Mouse (Mus musculus): ENCODE measurements around the gene Kat6b.
"Not testable (repeated sequence)": the region's sequence is repeated elsewhere in the genome, so short reads cannot be mapped to it uniquely, and the experiment has no call there.

The Kat6b gene

DNA sequence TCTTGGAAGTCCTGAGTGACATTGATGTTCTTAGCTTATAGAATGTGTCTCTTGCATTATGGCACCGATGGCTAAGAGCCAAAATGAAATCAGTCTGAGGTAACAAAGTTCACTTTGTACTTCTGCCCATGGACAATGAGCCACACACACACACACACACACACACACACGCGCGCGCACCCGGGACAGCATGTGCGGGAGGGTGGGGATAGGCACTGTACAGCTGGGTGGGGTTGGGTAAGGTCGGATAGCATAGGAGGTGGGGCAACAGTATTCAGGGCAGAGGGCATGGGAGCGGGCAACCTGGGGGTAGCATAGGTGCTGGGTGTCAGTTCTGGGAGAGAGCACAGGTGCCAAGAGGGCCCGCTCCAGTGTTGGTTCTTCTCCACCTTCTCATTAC, 3.5 kb downstream of the Kat6b start:
- no peak for DNase-seq (ENCODE audit: low read depth, low spot score)

DNA sequence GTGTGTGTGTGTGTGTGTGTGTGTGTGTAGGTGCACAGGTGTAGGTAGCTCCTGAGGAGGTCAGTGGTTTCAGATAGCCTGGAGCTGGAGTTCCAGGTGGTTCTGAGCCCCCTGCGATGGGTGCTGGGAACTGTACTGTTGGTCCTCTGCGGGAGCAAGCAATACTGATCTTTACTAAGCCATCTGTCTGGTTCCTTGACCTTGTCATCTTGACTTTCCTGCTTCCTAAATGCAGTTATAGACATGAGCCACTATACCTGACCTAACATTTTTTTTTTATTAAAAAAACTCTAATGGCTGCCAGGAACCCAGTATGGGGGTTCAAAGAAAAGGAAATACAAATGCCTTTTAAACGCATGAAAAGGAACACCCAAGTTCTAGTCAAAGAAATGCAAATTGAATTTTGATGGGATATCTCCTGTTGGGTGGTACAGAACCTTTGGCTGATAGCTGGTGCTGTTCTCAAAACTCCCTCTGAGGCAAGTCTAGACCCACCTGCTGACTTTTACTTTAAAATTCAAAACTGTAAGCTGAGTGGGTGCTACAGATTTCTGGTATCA, 4.8 kb downstream of the Kat6b start:
- DNase-seq (ENCODE audit: low read depth, low spot score) = no peak

DNA sequence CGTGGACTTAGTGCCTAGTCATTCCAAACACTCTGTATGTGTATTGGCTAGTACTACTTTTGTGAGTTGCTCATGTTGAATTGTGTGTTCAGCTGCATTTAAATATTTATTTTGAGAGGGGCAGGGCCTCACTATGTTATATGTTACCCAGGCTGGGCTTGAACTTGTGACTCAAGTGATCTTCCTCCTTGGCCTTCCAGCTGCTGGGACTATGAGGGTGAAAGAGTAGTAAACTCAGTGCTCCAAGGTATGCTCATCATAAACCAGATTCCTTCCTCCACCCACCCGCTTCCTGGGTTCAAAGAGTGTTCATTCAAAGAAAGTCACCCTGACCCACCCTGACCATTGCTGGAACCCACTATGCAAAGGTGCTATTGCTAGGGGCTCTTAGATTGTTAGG, 5.9 kb downstream of the Kat6b start:
- not testable (repeated sequence) for DNase-seq (ENCODE audit: low read depth, low spot score)

DNA sequence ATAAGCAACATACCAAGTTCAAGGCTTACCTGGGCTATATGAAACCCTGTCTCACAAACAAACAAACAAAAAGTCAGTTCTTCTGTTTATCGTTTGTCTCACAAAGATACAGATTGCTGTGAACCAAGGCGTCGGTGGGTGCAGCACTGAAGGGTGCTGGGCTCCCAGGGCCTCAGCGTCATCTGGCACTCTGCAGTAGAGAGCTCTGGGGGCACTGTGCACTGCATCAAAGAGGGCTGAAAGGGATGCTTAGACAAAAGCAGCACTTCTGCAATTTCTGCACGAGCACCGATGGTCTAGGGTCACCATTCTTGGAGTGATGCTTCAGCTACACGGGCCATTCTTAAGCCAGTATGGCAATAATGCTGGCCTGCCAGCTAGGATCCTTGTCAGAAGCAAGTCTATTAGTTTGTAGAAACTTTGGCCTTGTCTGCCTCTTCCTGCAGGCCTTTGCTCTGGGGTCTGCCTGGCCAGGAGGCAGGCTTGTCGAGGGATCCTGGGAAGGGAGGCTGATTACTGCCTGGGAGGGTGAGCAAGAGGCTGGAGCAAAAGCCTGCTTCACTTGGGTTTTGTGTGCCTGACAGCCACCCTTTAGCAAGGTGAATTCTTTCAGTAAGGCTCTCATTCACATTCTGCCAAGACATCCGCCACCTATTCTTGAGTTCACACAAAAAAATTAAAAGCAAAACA, 7.3 kb downstream of the Kat6b start:
- DNase-seq (ENCODE audit: low read depth, low spot score) = not testable (repeated sequence)

DNA sequence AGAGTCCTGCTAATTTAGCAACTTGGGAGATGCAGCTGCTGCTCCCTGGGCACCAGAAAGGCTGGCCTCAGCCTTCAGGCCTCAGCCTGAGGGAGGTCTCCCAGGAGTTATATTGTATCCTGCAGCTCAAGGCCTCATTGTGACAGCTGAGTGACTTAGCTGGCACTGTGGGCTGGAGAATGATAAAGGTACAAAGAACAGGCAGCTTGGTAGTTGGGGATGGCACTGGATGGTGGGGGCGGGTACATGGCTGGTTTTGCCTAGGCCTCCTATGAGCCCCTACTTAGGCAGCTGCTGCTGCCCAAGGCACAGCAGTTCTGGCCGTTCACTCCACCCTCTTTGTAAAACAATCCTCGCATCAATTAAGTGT, 7.9 kb downstream of the Kat6b start:
- DNase-seq (ENCODE audit: low read depth, low spot score) = no peak

DNA sequence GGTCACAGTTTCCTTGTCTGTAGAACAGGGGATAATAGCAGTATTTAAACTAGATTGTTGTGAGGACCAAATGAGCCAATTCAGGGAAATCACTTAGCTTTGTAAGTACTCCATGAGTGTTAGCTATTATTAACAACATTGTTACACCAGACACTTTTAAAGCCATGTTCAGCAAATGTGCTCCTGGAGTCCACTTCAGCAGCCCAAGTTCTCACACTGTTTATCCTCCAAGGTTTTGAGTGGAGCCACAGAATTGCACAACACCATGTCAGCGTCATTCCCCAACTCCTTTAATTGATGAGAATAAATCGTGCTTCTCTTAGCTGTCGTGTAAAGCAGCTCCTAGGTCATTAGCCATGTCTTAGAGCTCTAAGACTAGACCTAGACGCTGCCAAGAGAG, 8.9 kb downstream of the Kat6b start:
- no peak for DNase-seq (ENCODE audit: low read depth, low spot score)

DNA sequence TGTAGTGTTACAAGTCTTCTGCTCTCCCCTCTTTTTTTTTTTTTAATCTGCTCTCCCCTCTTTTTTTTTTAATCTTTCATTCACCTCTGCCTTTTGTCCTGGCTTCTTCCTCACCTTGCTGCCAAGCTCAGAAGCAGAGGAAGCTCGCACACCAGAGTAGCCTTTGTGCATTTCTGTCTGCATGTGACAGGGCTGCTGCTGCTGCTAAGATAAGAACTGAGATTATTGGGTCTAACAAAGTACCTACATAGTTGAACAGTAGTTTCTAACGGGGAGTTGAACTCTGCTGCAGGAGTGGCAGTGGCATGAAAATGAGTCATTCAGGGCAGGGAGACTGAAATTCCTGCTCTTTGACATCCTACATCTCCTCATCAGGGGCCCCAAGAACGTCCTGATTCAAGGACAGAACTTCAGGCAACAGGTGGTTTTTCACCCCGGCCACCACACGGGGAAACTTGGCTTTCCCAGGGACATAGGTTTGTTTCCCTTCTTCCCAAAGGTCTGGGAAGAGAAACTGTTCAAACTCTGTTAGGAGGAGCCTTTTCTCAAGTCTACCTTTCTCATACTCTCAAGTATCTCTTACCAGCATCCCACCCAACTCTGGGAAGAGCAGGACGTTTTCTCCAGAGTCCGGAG, 17.2 kb downstream of the Kat6b start:
- DNase-seq (ENCODE audit: low read depth, low spot score) = no peak

DNA sequence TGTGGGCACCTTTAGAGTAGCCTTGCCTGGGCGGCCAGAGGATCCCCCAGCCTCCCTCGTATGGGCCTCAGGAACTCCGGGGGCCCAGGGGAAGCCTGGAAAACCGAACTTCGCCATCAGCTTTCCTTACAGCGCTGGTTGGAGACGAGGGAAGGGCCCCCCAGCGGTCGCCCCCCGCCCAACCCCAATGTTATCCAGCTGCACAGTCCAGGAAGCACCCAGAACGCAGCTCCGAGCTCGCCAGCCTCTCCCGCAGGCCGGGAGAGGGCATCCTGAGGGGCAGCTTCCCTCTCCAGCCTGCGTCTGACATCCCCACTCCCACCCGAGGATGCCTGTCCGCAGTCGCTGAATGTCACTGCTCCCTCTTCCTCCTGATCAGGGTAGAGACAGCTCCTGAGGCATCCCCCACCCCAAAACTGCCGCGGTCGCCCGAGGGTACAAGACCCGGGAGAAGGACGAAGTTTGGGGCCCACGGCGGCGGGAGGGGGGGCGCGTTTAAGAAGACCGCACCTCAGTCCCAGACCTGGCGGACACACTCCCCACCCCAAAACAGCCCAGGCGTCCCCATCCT, 17.9 kb downstream of the Kat6b start:
- no peak for DNase-seq (ENCODE audit: low read depth, low spot score)

DNA sequence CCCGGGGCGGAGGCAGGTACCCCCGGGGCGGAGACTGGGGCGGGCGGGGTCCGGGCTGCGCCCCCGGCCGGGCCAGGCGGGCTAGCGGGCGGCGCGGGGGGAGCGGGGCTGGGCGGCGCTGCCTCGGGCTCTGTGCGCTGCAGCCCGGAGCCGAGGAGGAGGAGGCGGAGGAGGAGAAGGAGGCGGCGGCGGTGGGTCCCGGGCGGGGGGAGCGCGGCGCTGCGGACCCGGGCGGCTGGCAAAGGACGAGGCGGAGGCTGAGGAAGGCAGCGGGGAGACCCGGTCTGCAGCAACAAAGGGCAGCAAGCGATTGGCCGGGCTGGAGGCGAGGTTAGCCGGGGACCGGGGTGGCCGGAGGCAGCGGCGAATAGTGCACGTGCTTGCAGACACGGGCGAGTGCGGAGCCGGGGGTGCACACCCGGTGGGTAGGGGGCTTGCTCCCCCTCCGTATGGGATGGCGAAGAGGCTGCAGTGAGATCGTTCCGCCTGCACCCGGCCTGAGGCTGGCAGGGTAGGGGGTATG, 18.5 kb downstream of the Kat6b start:
- DNase-seq (ENCODE audit: low read depth, low spot score) = no peak

DNA sequence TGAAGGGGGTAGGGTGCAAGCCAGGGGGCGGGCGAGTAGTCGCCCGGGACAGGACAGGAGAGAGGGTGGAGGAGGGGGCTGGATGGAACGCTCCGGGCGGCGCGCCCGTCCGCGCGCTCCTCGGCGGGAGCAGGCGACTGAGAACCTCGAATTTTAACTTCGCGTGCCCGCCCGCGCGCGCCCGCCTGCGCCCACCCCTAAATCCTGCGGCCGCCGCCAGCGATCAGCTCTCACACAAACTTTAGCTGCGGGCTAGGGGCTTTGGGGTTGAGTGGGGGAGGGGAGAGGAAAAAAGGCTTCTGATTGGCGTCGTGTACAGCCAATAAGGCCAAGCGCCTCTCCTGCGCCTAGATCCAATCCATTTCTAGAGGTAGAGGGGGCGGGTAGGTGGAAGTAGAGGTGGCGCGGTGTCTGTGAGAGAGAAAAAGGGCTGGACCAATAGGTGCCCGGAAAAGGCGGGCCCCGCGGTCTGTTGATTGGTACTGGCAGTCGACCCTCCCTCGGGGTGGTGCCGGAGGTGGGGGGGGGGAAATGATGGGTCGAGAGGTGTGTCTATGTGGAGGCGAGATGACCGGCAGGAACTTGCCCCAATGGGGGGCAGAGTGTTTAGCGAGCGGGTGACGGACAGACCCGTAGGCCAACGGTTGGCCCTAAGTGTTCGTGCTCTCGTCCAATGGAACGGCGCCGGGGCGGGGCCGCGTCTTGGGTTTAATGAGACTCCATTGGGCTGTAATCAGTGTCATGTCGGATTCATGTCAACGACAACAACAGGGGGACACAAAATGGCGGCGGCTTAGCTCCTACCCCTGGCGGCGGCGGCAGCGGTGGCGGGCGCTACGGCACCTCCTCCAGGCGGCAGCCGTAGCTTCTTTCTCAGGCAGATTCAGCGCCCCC, 19.2 kb downstream of the Kat6b start:
- DNase-seq (ENCODE audit: low read depth, low spot score) = peak; percentile 100

DNA sequence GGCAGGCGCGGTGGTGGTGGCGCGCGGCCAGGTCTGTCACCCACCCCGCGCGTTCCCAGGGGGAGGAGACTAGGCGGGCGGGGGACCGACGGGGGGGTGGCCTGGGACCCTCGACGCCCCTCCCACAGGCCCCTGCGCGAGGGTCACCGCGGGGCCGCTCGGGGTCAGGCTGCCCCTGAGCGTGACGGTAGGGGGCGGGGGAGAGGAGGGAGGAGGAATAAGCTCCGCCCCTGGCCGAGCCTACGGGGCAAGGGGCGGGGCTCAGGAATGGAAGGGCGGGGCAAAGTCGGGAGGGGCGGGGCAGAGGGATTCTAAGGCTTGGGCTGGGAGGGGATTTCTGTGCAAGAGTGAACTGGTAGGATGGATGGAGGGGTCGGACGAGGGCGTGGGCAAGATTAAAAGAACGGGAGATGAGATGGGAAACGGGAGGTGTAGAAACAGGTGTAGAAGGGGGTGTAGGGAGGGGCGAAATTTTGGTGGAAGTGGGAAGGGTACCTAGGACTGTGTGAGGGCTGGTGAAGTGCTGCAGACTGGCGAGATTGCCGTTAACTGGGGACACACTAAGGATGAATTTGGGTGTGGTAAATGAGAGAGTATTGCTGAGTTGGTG, 19.9 kb downstream of the Kat6b start:
- DNase-seq (ENCODE audit: low read depth, low spot score) = peak; percentile 92

DNA sequence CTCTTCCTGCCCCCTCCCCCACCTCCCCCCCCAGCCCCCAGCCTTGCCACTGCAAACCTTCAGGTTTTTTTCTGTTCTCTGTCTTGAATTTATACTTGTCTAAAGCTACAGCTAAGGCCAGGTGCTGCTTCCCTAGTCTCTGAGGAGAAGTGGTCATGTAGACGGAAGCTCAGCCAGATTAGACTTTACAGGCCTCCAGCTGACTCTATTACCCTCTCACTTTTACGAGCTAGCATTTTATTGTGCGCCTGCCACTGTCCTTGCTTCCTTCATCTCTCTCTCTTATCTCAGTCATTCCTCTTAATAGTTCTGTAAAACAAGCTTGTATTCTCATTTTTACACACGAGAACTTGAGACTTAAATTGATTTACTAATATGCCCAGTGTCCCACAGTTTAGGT, 23.8 kb downstream of the Kat6b start:
- DNase-seq (ENCODE audit: low read depth, low spot score) = no peak

DNA sequence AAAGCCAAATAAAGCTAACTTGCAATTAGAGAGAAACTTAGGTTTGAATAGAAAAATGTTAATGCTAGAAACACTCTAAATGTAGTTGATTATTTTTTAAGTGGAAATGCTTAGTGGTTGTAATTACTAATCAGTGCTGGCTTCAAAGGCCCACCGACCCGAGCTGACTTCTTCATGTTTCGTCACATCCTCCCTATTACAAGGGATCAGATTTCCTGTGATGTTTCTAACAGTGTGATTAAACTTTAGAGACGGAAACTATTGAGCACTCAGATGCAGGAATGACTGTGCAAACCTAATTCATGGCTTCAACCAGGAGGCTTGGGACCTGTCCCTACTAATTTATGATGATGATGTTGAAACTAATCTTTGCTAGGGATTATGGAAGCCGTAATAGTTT, 25.8 kb downstream of the Kat6b start:
- no peak for DNase-seq (ENCODE audit: low read depth, low spot score)

DNA sequence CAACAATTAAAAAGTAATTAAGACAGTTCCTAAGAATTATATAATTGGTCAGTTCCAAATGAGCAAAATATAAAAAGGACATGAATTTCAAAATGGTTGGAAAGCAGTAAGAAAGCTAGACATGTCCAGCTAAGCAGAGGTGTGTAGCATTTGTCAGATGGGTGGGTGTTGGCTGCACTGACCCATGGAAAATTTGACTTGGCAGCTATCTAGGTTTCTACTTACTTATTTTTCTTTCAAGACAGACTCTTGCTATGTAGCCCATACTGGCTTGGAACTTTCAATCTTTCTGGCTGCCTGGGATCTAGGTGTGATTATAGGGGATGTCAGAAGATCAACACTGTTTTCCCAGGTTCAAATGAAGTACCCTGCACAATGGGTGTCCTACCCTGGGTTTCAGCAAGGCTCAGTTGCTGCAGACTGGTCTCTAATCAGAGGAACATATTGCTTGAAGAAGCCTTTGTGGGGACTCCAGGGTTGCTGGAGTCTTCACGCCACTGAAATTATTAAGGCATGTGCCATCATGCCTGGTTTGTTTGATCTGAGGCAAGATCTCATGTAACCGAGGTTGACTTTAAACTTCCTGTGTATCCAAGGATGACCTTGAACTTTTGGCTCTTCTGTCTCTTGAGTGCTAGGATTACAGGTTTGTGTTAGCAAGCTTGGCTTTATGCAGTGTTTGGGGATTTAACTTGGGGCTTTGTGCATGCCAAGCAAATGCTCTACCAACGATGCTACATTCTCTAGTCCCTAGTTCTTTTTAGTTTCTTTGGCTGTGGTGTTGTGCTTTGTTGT, 28.1 kb downstream of the Kat6b start:
- no peak for DNase-seq (ENCODE audit: low read depth, low spot score)

DNA sequence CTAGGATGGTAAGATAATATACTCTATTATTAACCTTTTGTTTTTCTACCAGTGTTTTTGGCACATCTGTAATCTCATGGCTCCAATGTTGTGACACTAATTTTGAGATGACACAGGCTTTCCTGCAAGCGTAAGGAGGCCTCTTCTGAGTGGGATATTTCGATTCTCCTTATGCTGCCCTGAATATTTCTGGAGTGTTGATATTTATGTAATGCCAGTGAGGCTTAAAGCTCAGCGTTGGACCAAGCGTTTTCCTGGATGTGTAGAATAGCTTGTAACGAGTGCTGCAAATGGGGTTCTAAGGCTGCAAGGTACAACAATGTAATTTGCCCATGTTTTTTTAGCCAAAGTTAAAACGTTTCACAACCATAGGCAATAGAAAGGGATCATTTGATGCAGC, 30.2 kb downstream of the Kat6b start:
- DNase-seq (ENCODE audit: low read depth, low spot score) = no peak

DNA sequence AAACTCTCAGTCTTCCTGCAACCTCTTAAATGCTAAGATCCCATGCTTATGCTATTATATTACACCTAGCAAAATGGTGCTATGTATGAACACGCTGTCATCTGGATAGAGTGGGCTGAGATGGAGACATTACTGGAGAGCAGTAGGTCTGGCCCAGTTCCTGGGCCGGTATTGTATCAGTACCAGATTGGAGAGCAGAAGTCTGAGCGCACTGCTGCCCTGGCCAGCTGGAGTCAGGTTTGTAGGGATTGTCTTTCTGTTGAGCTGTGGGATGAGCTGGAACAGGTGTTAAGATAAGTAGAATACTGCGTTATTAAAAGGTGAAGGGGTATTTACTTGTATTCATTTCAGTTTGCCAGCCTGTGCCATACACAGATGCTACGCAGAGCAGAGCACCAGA, 34.3 kb downstream of the Kat6b start:
- DNase-seq (ENCODE audit: low read depth, low spot score) = no peak

DNA sequence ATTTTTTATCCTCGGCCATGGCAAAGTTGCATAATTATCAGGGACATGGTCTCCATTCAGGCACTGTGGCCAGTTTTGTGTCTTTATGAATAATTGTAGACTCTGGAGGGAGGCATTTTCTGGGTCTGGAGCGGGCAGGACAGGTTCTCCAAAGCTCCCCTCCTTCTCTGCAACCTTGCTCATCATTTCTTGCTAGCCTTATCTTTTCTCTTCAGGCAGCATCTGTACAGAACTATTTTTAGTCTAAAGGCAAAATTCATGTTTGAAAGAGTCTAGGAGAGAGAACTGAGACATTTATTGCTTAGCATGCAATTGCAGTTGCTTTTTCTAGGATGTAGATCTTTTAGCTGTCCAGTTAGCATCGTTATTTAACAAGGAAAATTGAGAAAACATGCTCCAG, 38.1 kb downstream of the Kat6b start:
- DNase-seq (ENCODE audit: low read depth, low spot score) = no peak

DNA sequence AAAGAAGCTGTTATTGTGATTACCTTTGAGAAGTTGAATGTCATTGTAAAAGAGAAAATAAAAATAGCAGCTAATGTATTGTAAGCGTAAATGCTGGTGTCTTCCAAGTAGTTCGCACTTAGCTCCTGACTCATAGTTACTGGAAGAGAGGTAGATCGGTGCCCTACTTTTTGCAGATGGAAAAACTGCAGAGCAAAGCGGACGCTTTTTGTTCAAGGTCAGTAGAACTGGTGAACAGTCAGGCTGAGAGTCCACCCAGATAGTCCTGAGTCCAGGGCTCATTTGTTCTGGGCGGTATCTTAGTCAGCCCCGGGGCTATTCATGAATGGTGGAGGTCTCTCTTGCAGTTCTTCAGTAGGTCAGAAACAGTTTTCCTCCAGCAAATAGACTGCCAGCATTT, 39.3 kb downstream of the Kat6b start:
- DNase-seq (ENCODE audit: low read depth, low spot score) = no peak

DNA sequence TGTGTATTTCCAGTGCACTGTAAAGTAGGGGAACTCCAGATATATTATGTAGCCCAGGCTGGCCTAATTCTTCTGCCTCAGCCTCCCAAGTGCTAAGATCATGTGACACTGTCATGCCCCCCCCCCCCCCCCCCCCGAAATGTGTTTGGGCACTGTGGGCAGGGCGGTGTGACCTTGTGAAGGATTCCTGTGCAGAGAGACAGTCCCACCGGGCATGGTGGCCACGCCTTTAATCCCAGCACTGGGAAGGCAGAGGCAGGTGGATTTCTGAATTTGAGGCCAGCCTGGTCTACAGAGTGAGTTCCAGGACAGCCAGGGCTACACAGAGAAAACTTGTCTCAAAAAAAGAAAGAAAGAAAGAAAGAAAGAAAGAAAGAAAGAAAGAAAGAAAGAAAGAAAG, 40.3 kb downstream of the Kat6b start:
- not testable (repeated sequence) for DNase-seq (ENCODE audit: low read depth, low spot score)

DNA sequence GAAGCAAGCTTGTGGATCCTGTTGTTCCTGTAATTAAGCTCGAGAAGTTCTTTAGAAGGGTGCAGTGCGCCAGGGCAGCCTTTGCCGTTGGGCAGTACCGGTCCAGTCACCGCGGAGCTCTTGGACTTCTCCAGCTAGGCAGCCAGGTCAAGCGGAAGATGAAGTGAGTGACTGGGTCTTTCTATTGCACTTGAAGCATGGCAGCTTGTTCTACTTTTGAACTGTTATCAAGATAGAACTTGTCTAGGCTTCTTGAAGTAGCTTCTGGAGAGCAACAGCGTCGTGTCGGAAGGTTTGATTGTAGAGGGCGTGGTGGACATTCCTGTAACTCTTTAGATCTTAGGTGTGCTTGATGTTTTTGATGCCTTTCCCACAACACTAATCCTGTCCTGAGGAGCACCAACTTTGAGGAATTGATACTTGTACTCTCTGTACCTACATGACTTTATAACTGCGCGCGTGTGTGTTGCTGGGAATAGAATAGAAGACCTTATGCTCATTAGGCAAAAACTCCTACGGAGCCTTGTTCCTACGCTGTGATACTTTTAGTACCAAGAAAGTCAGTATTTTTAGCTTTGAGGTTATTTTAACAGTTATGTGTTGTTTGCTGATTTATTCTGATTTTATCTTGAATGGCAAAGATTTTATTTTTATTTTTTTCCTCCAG, 41.2 kb downstream of the Kat6b start:
- DNase-seq (ENCODE audit: low read depth, low spot score) = no peak
